Mouse (Mus musculus) neural tube, embryonic 10.5 days (tissue): Measurements from ENCODE around the gene Cul3.
"Not testable (repeated sequence)": the region's sequence is repeated elsewhere in the genome, so short reads cannot be mapped to it uniquely, and the experiment has no call there.

ENCODE experiments used
- DNase-seq: peaks from one replicate; pipeline ENCODE4 v3.0.0-alpha.2; 2017; ENCODE audit warnings: low spot score; ENCODE audit errors: extremely low spot score

Gene Cul3

GRCm38 (mm10) chr1:80340436-80341376 lies at the start of gene Cul3:
Gene Cul3 (minus strand): TSS chr1:80340480.
- peak; percentile 95 for DNase-seq

DNA sequence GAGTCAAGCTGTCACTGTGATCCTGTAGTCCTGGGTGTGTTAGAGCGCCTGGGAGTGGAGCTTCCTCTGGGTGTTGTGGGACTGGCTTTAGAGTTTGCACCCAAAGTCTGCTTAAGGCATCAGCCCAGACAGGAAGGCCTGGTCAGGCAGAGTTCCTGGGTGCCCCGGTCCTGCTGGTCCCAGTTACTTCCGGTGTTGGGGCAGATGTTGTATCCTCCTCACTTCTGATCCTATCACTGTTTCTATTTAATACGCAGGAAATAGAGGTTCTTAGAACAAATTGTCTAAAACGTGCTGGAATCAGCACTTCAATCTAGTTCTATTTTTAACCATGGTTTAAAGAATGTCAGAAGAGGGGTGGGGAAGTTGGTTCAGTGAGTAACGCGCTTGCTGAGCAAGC lies 49.2 kb upstream of the Cul3 start:
- no peak for DNase-seq

DNA sequence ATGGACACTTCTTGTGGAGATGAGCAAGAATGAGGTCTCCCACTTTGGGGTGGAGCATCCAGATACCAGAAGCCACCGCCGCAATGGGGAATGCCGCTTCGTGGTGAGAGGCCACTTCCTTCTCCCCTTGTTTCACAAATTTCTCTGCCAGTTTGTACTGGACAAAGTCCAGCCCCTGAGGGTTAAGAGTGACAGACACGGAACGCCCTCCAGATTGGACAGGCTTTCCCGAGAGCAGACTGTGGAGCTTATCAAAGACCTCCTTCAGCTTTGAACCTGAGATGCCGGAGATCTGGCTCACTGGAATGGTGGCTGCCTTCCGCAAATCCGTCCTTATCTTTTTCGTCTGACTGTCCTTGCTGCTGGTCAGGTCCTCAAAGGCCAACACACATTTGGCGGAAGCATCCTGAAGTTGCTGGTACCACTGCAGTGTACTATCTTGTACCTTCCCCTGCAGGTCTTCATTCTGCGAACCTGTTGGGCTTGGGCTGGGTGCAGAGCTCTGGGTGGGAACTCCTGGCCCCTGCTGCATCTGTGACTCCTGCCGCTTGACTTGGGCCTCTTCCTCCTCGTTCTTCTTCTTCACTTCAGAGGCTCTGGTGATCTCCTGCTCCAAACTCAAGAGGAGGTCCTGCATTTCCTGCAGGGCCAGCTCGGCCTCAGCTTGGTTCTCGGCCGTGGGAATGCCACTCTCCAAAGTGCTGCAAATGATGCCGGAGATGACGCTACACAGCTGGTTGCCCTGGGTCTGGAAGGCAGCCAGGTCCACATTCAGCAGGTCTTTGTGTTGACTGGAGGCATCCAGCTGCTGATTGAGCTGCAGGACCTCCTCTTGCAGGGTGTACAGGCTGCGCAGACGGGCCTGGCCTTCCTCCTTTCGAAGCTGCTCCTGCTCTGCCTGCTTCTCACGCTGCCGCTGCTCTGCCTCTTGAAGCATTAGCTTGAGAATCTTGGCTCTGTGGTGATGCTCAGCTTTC lies 43.6 kb upstream of the Cul3 start:
- no peak for DNase-seq

DNA sequence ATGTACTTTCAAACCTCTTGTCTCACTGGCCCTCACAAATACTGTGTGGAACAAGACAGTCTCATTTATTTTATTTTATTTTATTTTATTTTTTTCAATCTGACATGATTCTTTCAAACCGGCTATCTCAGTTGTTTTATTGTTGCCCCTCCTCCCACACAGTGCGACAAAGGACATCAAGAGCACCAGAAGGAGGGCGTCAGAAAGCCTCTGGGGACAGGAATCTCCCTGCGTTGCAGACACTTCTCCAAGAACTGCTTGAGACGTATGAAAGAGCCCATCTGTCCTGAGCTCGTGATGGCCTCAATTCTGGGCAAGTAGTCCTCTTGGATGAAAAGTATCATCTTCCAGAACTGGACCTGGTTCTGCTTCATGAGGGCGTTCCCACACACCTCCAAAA lies 42.6 kb upstream of the Cul3 start:
- no peak for DNase-seq

DNA sequence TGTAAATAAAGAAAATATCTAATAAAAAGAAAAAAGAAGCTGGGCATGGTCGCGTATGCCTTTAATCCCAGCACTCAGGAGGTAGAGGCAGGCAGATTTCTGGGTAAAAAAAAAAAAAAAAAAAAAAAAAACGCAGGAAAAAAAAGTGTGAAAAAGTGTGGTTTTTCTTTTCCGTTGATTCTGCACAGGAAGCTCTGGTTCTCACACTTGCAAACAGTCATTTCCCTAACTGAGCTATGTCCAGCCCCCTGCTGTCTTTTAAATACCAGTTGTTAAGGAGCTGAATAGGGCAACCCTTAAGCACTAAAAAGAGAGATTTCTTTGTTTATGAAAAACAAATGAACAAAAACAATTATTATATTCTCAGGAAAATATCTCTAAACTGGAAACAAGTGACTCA lies 41.0 kb upstream of the Cul3 start:
- DNase-seq: no peak

GRCm38 (mm10) chr1:80372010-80372409 lies 31.7 kb upstream of the Cul3 start:
- DNase-seq: no peak

GRCm38 (mm10) chr1:80371189-80371889 lies 31.1 kb upstream of the Cul3 start:
- DNase-seq: no peak

DNA sequence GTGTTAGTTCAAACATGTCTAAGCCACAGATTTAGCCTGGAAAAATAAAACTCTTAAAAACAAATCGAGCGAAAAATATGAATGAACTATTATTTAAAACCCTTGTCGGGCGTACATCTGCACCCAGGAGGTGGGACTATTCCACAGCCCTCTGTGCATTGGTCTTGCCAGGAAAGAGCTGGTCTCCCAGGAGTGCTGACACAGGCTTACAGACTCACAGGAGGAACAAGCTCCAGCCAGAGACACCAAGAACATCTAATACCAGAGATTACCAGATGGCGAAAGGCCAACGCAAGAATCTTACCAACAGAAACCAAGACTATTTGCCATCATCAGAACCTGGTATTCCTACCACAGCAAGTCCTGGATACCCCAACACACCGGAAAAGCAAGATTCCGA lies 23.2 kb upstream of the Cul3 start:
- no peak for DNase-seq

DNA sequence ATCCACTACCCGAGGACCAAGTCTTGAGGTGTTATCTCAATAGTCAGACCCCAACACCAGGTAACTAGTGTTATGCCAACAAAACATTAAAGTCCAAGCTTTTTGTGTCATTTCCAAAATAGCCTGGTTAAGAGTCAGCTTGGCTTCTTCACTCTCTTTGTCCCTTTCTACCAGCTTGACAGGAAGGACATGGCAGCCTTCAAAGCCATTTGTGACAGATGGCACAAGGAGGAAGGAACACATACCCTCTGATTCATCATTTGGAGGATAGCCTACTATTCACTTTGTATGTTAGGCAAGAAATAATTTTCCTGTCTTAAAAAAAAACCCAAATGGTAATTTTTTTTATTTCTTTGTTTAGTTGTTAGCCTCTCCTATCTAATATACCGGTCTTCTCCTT lies 22.7 kb upstream of the Cul3 start:
- DNase-seq: no peak

- no peak for DNase-seq
Measured at GRCm38 (mm10) chr1:80362400-80362799, 22.1 kb upstream of the Cul3 start.

DNA sequence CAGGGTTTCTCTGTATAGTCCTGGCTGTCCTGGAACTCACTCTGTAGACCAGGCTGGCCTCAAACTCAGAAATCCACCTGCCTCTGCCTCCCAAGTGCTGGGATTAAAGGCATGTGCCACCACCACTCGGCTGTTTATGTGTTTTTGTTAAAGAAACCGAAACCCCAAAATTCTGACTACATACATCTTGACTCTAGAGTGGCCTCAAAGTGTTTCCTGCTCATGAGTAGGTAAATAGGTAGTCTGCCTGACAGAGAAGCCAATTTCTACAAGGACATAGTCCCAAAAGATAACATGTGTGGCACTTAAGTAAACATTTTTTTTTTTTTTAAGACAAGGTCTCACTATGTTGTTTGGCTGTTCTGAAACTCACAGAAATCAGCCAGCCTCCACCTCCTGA lies 21.5 kb upstream of the Cul3 start:
- DNase-seq: not testable (repeated sequence)

DNA sequence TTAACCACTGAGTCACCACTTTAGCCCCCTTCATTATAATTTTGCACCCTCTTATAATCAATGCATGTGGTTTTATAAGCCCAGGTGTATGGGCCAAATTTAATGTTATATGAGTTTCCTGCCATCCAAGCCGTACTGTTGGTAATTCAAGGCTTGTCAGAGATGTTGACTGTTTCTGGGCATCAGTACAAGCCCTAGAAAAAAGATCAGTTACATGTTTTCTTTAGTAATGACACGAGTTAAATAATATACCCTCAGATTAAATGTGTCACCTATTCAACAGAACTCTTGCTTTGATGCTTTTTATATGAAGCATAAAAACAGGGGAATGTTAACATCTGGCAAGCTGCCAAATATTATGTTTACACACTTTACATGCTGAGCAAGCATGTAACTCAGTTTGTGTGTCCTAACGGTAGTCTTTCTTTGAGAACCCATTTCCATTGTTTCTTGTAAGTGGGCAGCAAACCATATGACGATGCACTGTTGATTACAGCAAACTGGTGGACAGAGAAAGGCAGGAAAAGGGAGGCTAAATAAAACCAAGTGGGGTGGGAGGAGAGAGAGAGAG lies 19.8 kb upstream of the Cul3 start:
- DNase-seq: no peak

DNA sequence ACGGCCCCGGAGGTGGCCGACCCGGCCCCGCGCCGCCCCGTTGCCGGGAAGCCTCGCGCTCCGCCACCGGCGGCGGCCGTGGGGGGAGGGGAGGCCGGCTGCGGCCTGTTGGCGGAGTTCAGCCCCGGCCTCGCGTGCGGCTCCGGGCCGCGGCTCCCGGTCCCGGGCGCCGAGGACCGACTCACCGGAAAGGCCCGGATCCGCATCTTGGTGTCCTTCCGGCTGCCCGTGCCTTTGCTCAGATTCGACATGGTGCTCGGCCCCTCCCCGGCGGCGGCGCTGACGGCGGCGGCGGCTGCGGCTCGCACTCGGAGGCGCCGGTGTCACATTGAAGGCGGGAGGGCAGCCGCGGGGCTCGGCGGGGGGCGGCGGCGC lies 232 bp downstream of the Cul3 start:
- peak; percentile 68 for DNase-seq

- DNase-seq: peak; percentile 55
Measured at GRCm38 (mm10) chr1:80339425-80340021, 757 bp downstream of the Cul3 start.

DNA sequence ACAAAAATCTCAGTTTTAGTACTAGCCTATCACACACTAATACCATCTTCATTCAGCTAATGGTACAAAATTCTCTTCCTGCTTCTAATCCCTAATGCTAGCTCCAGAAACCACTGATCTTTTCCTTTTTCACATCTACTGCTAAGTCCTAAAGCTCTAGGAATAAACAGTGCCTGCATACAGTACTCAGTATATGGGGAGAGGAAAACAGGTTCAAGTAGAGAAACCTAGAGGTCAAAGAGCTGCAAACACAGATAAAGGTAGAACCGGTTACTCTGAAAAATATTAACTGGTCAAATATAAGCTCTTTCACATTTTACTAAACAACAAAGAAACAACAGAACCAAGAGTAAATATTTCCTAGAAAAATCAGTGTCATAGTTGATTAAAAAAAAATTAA lies 1.9 kb downstream of the Cul3 start:
- DNase-seq: no peak

DNA sequence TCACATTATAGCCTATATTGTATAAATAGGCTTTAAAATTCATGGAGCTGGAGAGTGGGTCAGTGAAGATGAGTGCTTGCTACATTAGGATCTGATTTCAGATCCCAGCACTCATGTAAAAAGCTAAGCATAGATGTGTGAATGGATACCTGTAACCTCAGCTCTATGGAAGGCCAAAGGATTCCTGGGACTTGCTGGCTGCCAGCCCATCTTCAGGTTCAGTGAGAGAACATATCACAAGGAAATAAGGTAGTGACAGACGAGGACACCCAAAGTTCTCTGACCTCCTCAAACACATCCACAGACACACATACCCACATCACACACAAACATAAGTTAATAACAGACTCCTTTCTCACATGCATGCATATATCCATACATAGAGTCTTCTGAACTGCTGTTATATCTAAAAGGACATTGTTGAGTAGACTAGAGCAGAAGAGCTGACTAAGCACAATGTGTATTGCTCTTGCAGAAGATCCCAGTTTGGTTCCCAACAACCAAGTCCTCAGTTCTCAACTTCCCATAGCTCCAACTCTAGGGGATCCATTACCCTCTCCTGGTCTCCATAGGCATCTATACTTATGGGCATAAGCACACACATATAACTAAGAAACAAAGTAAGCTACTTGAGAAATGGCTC lies 4.4 kb downstream of the Cul3 start:
- no peak for DNase-seq

- DNase-seq: no peak
Measured at GRCm38 (mm10) chr1:80335118-80335517, 5.2 kb downstream of the Cul3 start.

DNA sequence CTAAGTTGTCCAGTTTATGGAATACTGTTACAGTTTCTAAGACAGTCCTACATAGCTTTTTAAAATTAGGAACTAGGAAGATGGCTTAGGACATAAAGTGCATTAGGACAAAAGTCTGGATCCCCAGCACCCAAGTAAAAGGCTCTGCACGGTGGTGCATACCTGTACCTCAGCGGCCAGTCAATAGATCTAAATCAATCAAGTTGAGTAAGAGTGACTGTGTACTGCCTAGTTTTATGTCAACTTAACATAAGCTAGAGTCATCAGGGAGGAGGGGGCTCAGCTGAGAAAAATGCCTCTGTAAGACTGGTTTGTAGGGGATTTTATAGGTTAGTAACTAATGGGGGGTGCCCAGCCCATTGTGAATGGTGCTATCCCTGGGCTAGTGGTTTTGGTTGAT lies 9.3 kb downstream of the Cul3 start:
- no peak for DNase-seq

DNA sequence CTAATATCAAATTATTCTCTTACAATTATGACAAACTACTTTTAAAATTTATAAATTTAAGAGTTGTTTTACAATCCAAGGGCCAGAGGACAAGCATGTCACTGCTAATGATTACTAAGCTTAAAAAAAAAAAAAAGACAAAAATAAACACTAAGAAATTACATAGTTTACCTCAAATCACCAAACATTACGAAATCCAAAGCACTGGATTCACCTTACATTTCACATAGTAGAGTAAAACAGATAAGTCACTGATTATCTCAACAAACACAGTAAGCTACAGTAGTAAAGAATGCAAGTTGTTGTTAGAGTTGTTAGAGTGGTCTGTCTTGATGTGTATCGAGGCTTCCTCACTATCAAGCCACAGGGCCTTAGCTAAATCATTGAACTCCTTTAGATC lies 14.5 kb downstream of the Cul3 start:
- DNase-seq: no peak

- no peak for DNase-seq
Measured at GRCm38 (mm10) chr1:80324370-80324769, 15.9 kb downstream of the Cul3 start.
